ENCODE assay signal across 25 mouse cellular contexts in genomic region chr7:135077806-135078205, GRCm38 (mm10).
DNase-seq lines count a peak whose midpoint lies in the region; ATAC-seq and TF ChIP-seq lines count a peak whose summit lies in the region.
"Had no signal": no experiment of that assay in that cellular context is flagged by ENCODE, and none has a peak within 500 bp of the region (broad histone marks: within the 10 kb centered on the region; RNA-seq: fewer than 3 reads in every experiment).

No protein-coding gene starts in this region.

- H3K4me3 ChIP-seq in forebrain, embryonic 12.5 days (replicated peaks), result no peak overlapping the region
- H3K4me3 ChIP-seq in forebrain, embryonic 15.5 days, result no peak overlapping the region
- H3K4me3 ChIP-seq in forebrain, embryonic 16.5 days (replicated peaks; ENCODE audit: low read length), result no peak overlapping the region
- H3K4me3 ChIP-seq in forebrain, postnatal 0 days (ENCODE audit: low read depth, low read length), result no peak overlapping the region
- no peak overlapping the region for H3K4me3 ChIP-seq in midbrain, postnatal 0 days (ENCODE audit: low read depth, low read length)
- no peak overlapping the region for H3K4me3 ChIP-seq in midbrain, embryonic 14.5 days (replicated peaks; ENCODE audit: low read depth, low read length)
- H3K4me3 ChIP-seq: embryonic facial prominence, embryonic 12.5 days; embryonic facial prominence, embryonic 15.5 days; heart, adult 2 months; heart, embryonic 10.5 days; heart, embryonic 13.5 days; intestine, embryonic 15.5 days had no signal

- peak overlapping the region; percentile 20; the same call in 1 of the 2 replicates for H3K27ac ChIP-seq in forebrain, embryonic 12.5 days
- H3K27ac ChIP-seq in forebrain, embryonic 15.5 days (replicated peaks), result no peak overlapping the region
- H3K27ac ChIP-seq in forebrain, embryonic 16.5 days (ENCODE audit: low read length), result no peak overlapping the region
- no peak overlapping the region for H3K27ac ChIP-seq in forebrain, postnatal 0 days (ENCODE audit: low read depth, low read length)
- H3K27ac ChIP-seq in midbrain, postnatal 0 days (ENCODE audit: low read depth, low read length), result no peak overlapping the region
- H3K27ac ChIP-seq in midbrain, embryonic 14.5 days (replicated peaks; ENCODE audit: low read depth, low read length), result no peak overlapping the region
- H3K27ac ChIP-seq: embryonic facial prominence, embryonic 12.5 days; embryonic facial prominence, embryonic 15.5 days; heart, adult 2 months; heart, embryonic 10.5 days; heart, embryonic 13.5 days; hindbrain, embryonic 14.5 days; intestine, embryonic 15.5 days had no signal

- no peaks in the 10 kb centered on the region for H3K9me3 ChIP-seq in forebrain, embryonic 12.5 days
- H3K9me3 ChIP-seq in forebrain, embryonic 15.5 days, result no peaks in the 10 kb centered on the region
- H3K9me3 ChIP-seq in forebrain, embryonic 16.5 days (ENCODE audit: control insufficient read depth, low read length), result no peaks in the 10 kb centered on the region
- no peaks in the 10 kb centered on the region for H3K9me3 ChIP-seq in forebrain, postnatal 0 days (ENCODE audit: low read length)
- H3K9me3 ChIP-seq in midbrain, postnatal 0 days (ENCODE audit: low read length), result no peaks in the 10 kb centered on the region
- no peaks in the 10 kb centered on the region for H3K9me3 ChIP-seq in midbrain, embryonic 14.5 days (ENCODE audit: control insufficient read depth, low read length)
- H3K9me3 ChIP-seq: embryonic facial prominence, embryonic 12.5 days; embryonic facial prominence, embryonic 15.5 days; heart, embryonic 10.5 days; heart, embryonic 13.5 days; intestine, embryonic 15.5 days had no signal

- ATAC-seq in forebrain, embryonic 12.5 days (ENCODE audit: low FRiP score), result no peak
- ATAC-seq in forebrain, embryonic 15.5 days (replicated peaks), result no peak
- peak; percentile 15; the same call in 1 of the 2 replicates for ATAC-seq in forebrain, embryonic 16.5 days
- ATAC-seq in forebrain, postnatal 0 days, result no peak
- no peak for ATAC-seq in midbrain, postnatal 0 days (ENCODE audit: low FRiP score)
- no peak for ATAC-seq in midbrain, embryonic 14.5 days (ENCODE audit: low FRiP score, low TSS enrichment)
- ATAC-seq: CD4-positive, CD25-positive, alpha-beta regulatory T cell, adult 4 months; intestine, embryonic 15.5 days had no signal

- no peak for TF ChIP-seq CTCF in forebrain, postnatal 0 days (IDR thresholded peaks at IDR 0.05; ENCODE audit: low read depth)
- no peak for TF ChIP-seq CTCF in midbrain, postnatal 0 days (IDR thresholded peaks at IDR 0.05)

- no peak overlapping the region for H3K9ac ChIP-seq in forebrain, embryonic 12.5 days
- H3K9ac ChIP-seq in forebrain, embryonic 15.5 days (replicated peaks), result no peak overlapping the region
- H3K9ac ChIP-seq in forebrain, embryonic 16.5 days (replicated peaks; ENCODE audit: low read depth, low read length), result no peak overlapping the region
- no peak overlapping the region for H3K9ac ChIP-seq in forebrain, postnatal 0 days
- H3K9ac ChIP-seq in midbrain, postnatal 0 days (replicated peaks; ENCODE audit: low read length, poor library complexity, severe bottlenecking), result no peak overlapping the region
- H3K9ac ChIP-seq in midbrain, embryonic 14.5 days (replicated peaks; ENCODE audit: low read length), result no peak overlapping the region
- H3K9ac ChIP-seq: embryonic facial prominence, embryonic 12.5 days; embryonic facial prominence, embryonic 15.5 days; heart, embryonic 13.5 days; hindbrain, embryonic 14.5 days; intestine, embryonic 15.5 days had no signal

- no peak for DNase-seq in forebrain, postnatal 0 days
- peak; percentile 43 for DNase-seq in midbrain, postnatal 0 days (ENCODE audit: low spot score)
- no peak for DNase-seq in midbrain, embryonic 14.5 days
- peak; percentile 51 for DNase-seq in mesoderm, embryonic 11.5 days (ENCODE audit: low read depth, low spot score)
- no peak for DNase-seq in thymus, postnatal 25 days
- DNase-seq: adrenal gland, adult 2 months; adrenal gland, postnatal 14 days; cerebellum, adult 18-20 months; cerebellum, adult 9-10 months; gastrocnemius, postnatal 10 days; gastrocnemius, postnatal 36 days; heart, adult 2 months; heart, postnatal 14 days; heart, postnatal 4 days; kidney, adult 11 months had no signal

- no peak overlapping the region for H3K4me2 ChIP-seq in forebrain, embryonic 12.5 days
- no peak overlapping the region for H3K4me2 ChIP-seq in forebrain, embryonic 15.5 days (replicated peaks)
- no peak overlapping the region for H3K4me2 ChIP-seq in forebrain, embryonic 16.5 days (ENCODE audit: low read length)
- no peak overlapping the region for H3K4me2 ChIP-seq in forebrain, postnatal 0 days (ENCODE audit: low read depth)
- no peak overlapping the region for H3K4me2 ChIP-seq in midbrain, postnatal 0 days (ENCODE audit: low read depth, low read length, poor library complexity, severe bottlenecking)
- H3K4me2 ChIP-seq in midbrain, embryonic 14.5 days (ENCODE audit: low read length), result no peak overlapping the region
- H3K4me2 ChIP-seq: embryonic facial prominence, embryonic 12.5 days; embryonic facial prominence, embryonic 15.5 days; heart, embryonic 13.5 days; hindbrain, embryonic 14.5 days; intestine, embryonic 15.5 days had no signal

- peaks cover 8% of the 10 kb centered on the region; the same call in 1 of the 2 replicates for H3K4me1 ChIP-seq in forebrain, embryonic 12.5 days
- H3K4me1 ChIP-seq in forebrain, embryonic 15.5 days, result peaks cover 19% of the 10 kb centered on the region
- H3K4me1 ChIP-seq in forebrain, embryonic 16.5 days (replicated peaks; ENCODE audit: control insufficient read depth, insufficient read depth, low read length), result peaks cover 17% of the 10 kb centered on the region
- 0 out of 2 replicates have a peak, but pooled peaks cover 4% of the 10 kb centered on the region for H3K4me1 ChIP-seq in forebrain, postnatal 0 days (ENCODE audit: insufficient read depth)
- no peaks in the 10 kb centered on the region for H3K4me1 ChIP-seq in midbrain, postnatal 0 days (ENCODE audit: insufficient read depth, low read length)
- peaks cover 3% of the 10 kb centered on the region; the same call in 1 of the 2 replicates for H3K4me1 ChIP-seq in midbrain, embryonic 14.5 days (ENCODE audit: control insufficient read depth, insufficient read depth, low read length)
- H3K4me1 ChIP-seq: embryonic facial prominence, embryonic 12.5 days; embryonic facial prominence, embryonic 15.5 days; heart, embryonic 10.5 days; intestine, embryonic 15.5 days had no signal

- H3K36me3 ChIP-seq in forebrain, embryonic 12.5 days (replicated peaks), result no peaks in the 10 kb centered on the region
- H3K36me3 ChIP-seq in forebrain, embryonic 15.5 days, result no peaks in the 10 kb centered on the region
- H3K36me3 ChIP-seq in forebrain, embryonic 16.5 days (ENCODE audit: control insufficient read depth, insufficient read depth), result no peaks in the 10 kb centered on the region
- no peaks in the 10 kb centered on the region for H3K36me3 ChIP-seq in forebrain, postnatal 0 days (ENCODE audit: insufficient read depth)
- no peaks in the 10 kb centered on the region for H3K36me3 ChIP-seq in midbrain, postnatal 0 days (ENCODE audit: insufficient read depth, low read length)
- H3K36me3 ChIP-seq in midbrain, embryonic 14.5 days (ENCODE audit: control insufficient read depth, insufficient read depth, low read length), result no peaks in the 10 kb centered on the region
- H3K36me3 ChIP-seq: intestine, embryonic 15.5 days had no signal

- WGBS in forebrain, embryonic 12.5 days, result 66% methylated on average over 10 of the region's 10 CpGs
- 35% methylated on average over 10 of the region's 10 CpGs for WGBS in forebrain, embryonic 15.5 days
- WGBS in forebrain, embryonic 16.5 days, result 31% methylated on average over 10 of the region's 10 CpGs
- WGBS in forebrain, postnatal 0 days, result 36% methylated on average over 10 of the region's 10 CpGs
- 71% methylated on average over 10 of the region's 10 CpGs for WGBS in midbrain, postnatal 0 days
- 74% methylated on average over 10 of the region's 10 CpGs for WGBS in midbrain, embryonic 14.5 days

- H3K27me3 ChIP-seq in forebrain, embryonic 12.5 days, result no peaks in the 10 kb centered on the region
- no peaks in the 10 kb centered on the region for H3K27me3 ChIP-seq in forebrain, embryonic 15.5 days
- H3K27me3 ChIP-seq in forebrain, embryonic 16.5 days (replicated peaks; ENCODE audit: control insufficient read depth, insufficient read depth, low read length), result no peaks in the 10 kb centered on the region
- no peaks in the 10 kb centered on the region for H3K27me3 ChIP-seq in forebrain, postnatal 0 days (ENCODE audit: insufficient read depth, low read length)
- H3K27me3 ChIP-seq in midbrain, postnatal 0 days (ENCODE audit: insufficient read depth, low read length), result no peaks in the 10 kb centered on the region
- no peaks in the 10 kb centered on the region for H3K27me3 ChIP-seq in midbrain, embryonic 14.5 days (ENCODE audit: control insufficient read depth, insufficient read depth, low read length)
- H3K27me3 ChIP-seq: embryonic facial prominence, embryonic 12.5 days; embryonic facial prominence, embryonic 15.5 days; heart, embryonic 13.5 days; intestine, embryonic 15.5 days had no signal

Comparison
In these comparisons a context has a peak if more than half of its experiments do, and no peak if none do; other contexts are left out.
1. DNase-seq: peak in midbrain, postnatal 0 days (single experiment) and mesoderm, embryonic 11.5 days (single experiment); none in forebrain, postnatal 0 days (single experiment), midbrain, embryonic 14.5 days (single experiment) and thymus, postnatal 25 days (single experiment).